Mouse (Mus musculus): ENCODE data around the gene Bbs9. TPM values are rescaled to one million over a fixed set of nuclear protein-coding genes. Genes with fewer than 3 reads are reported as not detected.
A peak's percentile ranks its signal among the peaks of the same experiment; 100 is the strongest.
"Not testable (repeated sequence)": the region's sequence is repeated elsewhere in the genome, so short reads cannot be mapped to it uniquely, and the experiment has no call there.

Bbs9 gene
- polyA plus RNA-seq, 1 experiment from 2014 or later = 14.7 TPM

GRCm38 (mm10) chr9:22448420-22448819, 27.1 kb upstream of the Bbs9 start:
- 84% methylated on average over 13 of the region's 13 CpGs for WGBS
- Histone ChIP-seq H3K27me3 (no peaks in the 10 kb centered on the region), H3K27ac (no peak overlapping the region), H3K9me3 (no peaks in the 10 kb centered on the region), H3K4me1 (no peaks in the 10 kb centered on the region), H3K36me3 (peaks cover 62% of the 10 kb centered on the region), H3K4me3 (no peak overlapping the region), H3K4me2 (no peak overlapping the region), H3K9ac (no peak overlapping the region)
- no peak for ATAC-seq (ENCODE audit: borderline replicate concordance, extremely low read depth, low FRiP score, low TSS enrichment)

GRCm38 (mm10) chr9:22449209-22449608, 26.3 kb upstream of the Bbs9 start:
- no peaks in the 10 kb centered on the region for H3K9me3 ChIP-seq
- H3K36me3 ChIP-seq = peaks cover 68% of the 10 kb centered on the region
- no peak overlapping the region for H3K4me3 ChIP-seq
- 88% methylated on average over 6 of the region's 6 CpGs for WGBS
- H3K27ac ChIP-seq = no peak overlapping the region
- no peak overlapping the region for H3K9ac ChIP-seq
- H3K4me2 ChIP-seq = no peak overlapping the region
- H3K4me1 ChIP-seq = no peaks in the 10 kb centered on the region
- H3K27me3 ChIP-seq = no peaks in the 10 kb centered on the region
- no peak for ATAC-seq (ENCODE audit: borderline replicate concordance, extremely low read depth, low FRiP score, low TSS enrichment)

GRCm38 (mm10) chr9:22452697-22453096, 22.8 kb upstream of the Bbs9 start:
- H3K4me2 ChIP-seq = no peak overlapping the region
- H3K4me1 ChIP-seq = no peaks in the 10 kb centered on the region
- no peak overlapping the region for H3K27ac ChIP-seq
- no peaks in the 10 kb centered on the region for H3K27me3 ChIP-seq
- H3K4me3 ChIP-seq = no peak overlapping the region
- H3K9me3 ChIP-seq = no peaks in the 10 kb centered on the region
- 83% methylated on average over 10 of the region's 10 CpGs for WGBS
- H3K9ac ChIP-seq = no peak overlapping the region
- no peak for ATAC-seq (ENCODE audit: borderline replicate concordance, extremely low read depth, low FRiP score, low TSS enrichment)
- H3K36me3 ChIP-seq = peaks cover 89% of the 10 kb centered on the region

GRCm38 (mm10) chr9:22453501-22453924, 22.0 kb upstream of the Bbs9 start:
- no peak overlapping the region for H3K4me3 ChIP-seq
- no peaks in the 10 kb centered on the region for H3K4me1 ChIP-seq
- peaks cover 82% of the 10 kb centered on the region for H3K36me3 ChIP-seq
- no peak overlapping the region for H3K4me2 ChIP-seq
- ATAC-seq (ENCODE audit: borderline replicate concordance, extremely low read depth, low FRiP score, low TSS enrichment) = no peak
- no peaks in the 10 kb centered on the region for H3K9me3 ChIP-seq
- no peak overlapping the region for H3K9ac ChIP-seq
- no peak overlapping the region for H3K27ac ChIP-seq
- WGBS = 81% methylated on average over 10 of the region's 10 CpGs
- H3K27me3 ChIP-seq = no peaks in the 10 kb centered on the region

GRCm38 (mm10) chr9:22453990-22454389, 21.5 kb upstream of the Bbs9 start, which contains the start of gene Gm17545:
TSS of gene Gm17545 (plus strand) at chr9:22454290.
- not testable (repeated sequence) for H3K4me2 ChIP-seq; ATAC-seq (ENCODE audit: borderline replicate concordance, extremely low read depth, low FRiP score, low TSS enrichment); H3K4me3 ChIP-seq; H3K9me3 ChIP-seq; H3K27ac ChIP-seq; H3K4me1 ChIP-seq; H3K27me3 ChIP-seq; H3K9ac ChIP-seq
- WGBS = 85% methylated on average over 8 of the region's 8 CpGs
- H3K36me3 ChIP-seq = peaks cover 77% of the 10 kb centered on the region

- Histone ChIP-seq H3K9me3 (no peaks in the 10 kb centered on the region), H3K4me2 (no peak overlapping the region), H3K27ac (no peak overlapping the region), H3K4me3 (no peak overlapping the region), H3K4me1 (no peaks in the 10 kb centered on the region), H3K36me3 (peaks cover 73% of the 10 kb centered on the region), H3K9ac (no peak overlapping the region), H3K27me3 (no peaks in the 10 kb centered on the region)
- no peak for ATAC-seq (ENCODE audit: borderline replicate concordance, extremely low read depth, low FRiP score, low TSS enrichment)
Measured at GRCm38 (mm10) chr9:22455041-22455440, 20.5 kb upstream of the Bbs9 start.

GRCm38 (mm10) chr9:22457142-22457835, 18.2 kb upstream of the Bbs9 start:
- no peak overlapping the region for H3K27ac ChIP-seq
- no peak for ATAC-seq (ENCODE audit: borderline replicate concordance, extremely low read depth, low FRiP score, low TSS enrichment)
- H3K9ac ChIP-seq = no peak overlapping the region
- 73% methylated on average over 11 of the region's 11 CpGs for WGBS
- no peaks in the 10 kb centered on the region for H3K27me3 ChIP-seq
- H3K4me1 ChIP-seq = no peaks in the 10 kb centered on the region
- H3K36me3 ChIP-seq = peaks cover 58% of the 10 kb centered on the region
- H3K9me3 ChIP-seq = no peaks in the 10 kb centered on the region
- no peak overlapping the region for H3K4me2 ChIP-seq
- H3K4me3 ChIP-seq = no peak overlapping the region

GRCm38 (mm10) chr9:22461946-22462345, 13.6 kb upstream of the Bbs9 start:
- no peaks in the 10 kb centered on the region for H3K9me3 ChIP-seq
- no peak for ATAC-seq (ENCODE audit: borderline replicate concordance, extremely low read depth, low FRiP score, low TSS enrichment)
- H3K36me3 ChIP-seq = peaks cover 19% of the 10 kb centered on the region

GRCm38 (mm10) chr9:22466212-22466611, 9.3 kb upstream of the Bbs9 start:
- Histone ChIP-seq H3K27ac (no peak overlapping the region), H3K9ac (no peak overlapping the region), H3K27me3 (no peaks in the 10 kb centered on the region), H3K4me2 (no peak overlapping the region), H3K9me3 (no peaks in the 10 kb centered on the region), H3K4me1 (peaks cover 6% of the 10 kb centered on the region; the same call in 1 of the 2 replicates), H3K36me3 (peaks cover 6% of the 10 kb centered on the region; the same call in 1 of the 2 replicates), H3K4me3 (no peak overlapping the region)
- WGBS = 94% methylated on average over 5 of the region's 5 CpGs
- ATAC-seq (ENCODE audit: borderline replicate concordance, extremely low read depth, low FRiP score, low TSS enrichment) = no peak

More at GRCm38 (mm10) chr9:22461946-22462345, 13.6 kb upstream of the Bbs9 start:
- Histone ChIP-seq H3K27ac (no peak overlapping the region), H3K9ac (no peak overlapping the region), H3K27me3 (no peaks in the 10 kb centered on the region), H3K4me1 (no peaks in the 10 kb centered on the region), H3K4me2 (no peak overlapping the region), H3K4me3 (no peak overlapping the region)
- 86% methylated on average over 3 of the region's 3 CpGs for WGBS

- Histone ChIP-seq H3K27me3 (no peaks in the 10 kb centered on the region), H3K4me1 (peaks cover 6% of the 10 kb centered on the region; the same call in 1 of the 2 replicates), H3K4me2 (peak overlapping the region; percentile 65), H3K36me3 (peaks cover 6% of the 10 kb centered on the region; the same call in 1 of the 2 replicates), H3K9ac (peak overlapping the region; percentile 90), H3K27ac (peak overlapping the region; percentile 92), H3K9me3 (no peaks in the 10 kb centered on the region), H3K4me3 (peak overlapping the region; percentile 88)
- 1% methylated on average over 66 of the region's 73 CpGs for WGBS
- peak; percentile 76 for ATAC-seq (ENCODE audit: borderline replicate concordance, extremely low read depth, low FRiP score, low TSS enrichment)
Measured at GRCm38 (mm10) chr9:22467371-22468169, 7.9 kb upstream of the Bbs9 start.

- Histone ChIP-seq H3K9me3 (no peaks in the 10 kb centered on the region), H3K27ac (peak overlapping the region; percentile 92), H3K36me3 (peaks cover 6% of the 10 kb centered on the region; the same call in 1 of the 2 replicates), H3K4me2 (peak overlapping the region; percentile 65), H3K4me3 (peak overlapping the region; percentile 88), H3K27me3 (no peaks in the 10 kb centered on the region), H3K4me1 (peaks cover 6% of the 10 kb centered on the region; the same call in 1 of the 2 replicates), H3K9ac (peak overlapping the region; percentile 90)
- WGBS = 3% methylated on average over 43 of the region's 43 CpGs
- ATAC-seq (ENCODE audit: borderline replicate concordance, extremely low read depth, low FRiP score, low TSS enrichment) = peak; percentile 91
Measured at GRCm38 (mm10) chr9:22468170-22468898, 7.2 kb upstream of the Bbs9 start.
